Mouse (Mus musculus): Measurements from ENCODE around the gene Ctnnbl1. TPM values are rescaled to one million over a fixed set of nuclear protein-coding genes. Genes with fewer than 3 reads are reported as not detected.

Ctnnbl1 gene
- total RNA-seq, 2 experiments from 2014 or later, result 27.1 to 29.6 TPM

DNA sequence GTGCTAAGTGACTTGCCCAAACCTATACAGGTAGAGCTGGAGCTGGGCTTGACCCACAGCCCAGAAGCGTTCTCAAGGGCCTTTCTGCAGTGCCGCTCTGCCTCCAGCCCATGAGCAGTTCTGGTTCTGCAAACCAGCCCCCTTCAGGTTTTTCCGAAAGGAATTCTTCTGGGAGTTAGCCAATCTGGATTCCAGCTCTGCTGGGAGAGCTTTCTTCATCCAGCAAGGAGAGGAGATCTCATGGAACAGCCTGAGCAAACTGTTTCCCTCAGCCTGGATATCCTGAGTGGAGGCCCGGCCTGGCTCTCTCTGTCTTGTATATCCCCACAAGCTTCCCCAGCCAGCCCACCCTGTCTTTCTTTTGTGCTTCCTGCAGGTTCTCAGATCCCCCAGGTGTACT, 75.9 kb downstream of the Ctnnbl1 start:
- intact Hi-C loops (cut with DNase I), result no loop called here
- no peak for DNase-seq (ENCODE audit: low spot score in 2 of 2)

DNA sequence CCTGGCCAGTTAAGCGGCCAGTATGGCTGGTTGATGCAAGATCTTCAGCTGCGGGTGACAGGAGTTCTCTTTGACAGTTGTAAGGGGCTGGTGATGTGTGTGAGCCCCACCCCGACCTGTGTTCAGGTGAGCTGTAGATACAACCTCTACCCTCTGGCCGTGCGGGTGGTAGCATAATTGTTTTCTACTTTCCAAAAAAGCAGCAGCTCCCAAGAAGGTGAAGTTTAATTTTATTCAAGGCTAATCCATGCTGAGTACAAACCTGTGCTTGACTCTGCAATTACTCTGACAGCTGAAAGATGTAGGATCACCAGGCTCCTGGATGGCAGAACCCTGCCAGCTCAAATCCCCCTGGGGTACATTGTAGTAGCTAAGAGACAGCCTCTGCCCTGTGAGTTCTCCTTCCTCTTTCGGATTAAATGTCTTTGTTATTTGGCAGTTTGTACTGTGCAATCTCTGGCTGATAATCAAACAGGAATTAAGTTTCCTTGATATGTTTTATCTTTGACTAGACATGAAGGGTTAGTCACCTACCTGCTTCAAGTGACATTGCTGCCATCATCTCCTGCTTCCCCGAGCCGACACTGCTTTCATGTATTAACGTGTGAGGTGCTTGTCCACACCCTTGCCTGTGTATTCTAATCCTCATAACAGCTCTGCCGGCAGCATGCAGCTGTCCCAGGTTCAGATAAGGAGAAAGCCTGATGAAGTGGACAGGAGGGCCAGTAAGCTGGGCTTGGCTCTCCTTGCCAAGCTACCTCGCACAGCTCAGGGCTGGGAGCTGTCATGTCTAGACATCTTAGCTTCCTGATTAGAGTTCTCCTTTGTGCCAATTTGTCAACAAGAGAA, 77.1 kb downstream of the Ctnnbl1 start:
- DNase-seq (ENCODE audit: low spot score in 2 of 2), result no peak
- intact Hi-C loops (cut with DNase I), result no loop called here

DNA sequence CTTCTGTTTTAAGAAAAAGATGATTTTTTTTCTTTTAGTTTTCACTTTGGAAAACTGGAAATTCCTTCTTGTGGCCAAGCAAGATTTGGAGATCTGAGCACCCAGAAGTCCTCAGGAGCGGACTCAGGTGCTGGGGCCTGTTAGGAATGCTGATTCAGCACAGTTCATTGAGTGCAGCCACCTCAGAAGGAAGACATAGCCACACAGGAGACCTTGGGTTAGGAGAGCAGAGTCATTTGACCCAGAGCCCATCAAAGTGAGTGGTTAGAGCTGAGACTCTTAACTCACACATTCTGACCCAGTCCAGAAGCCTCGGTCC, 77.7 kb downstream of the Ctnnbl1 start:
- DNase-seq (ENCODE audit: low spot score in 2 of 2), result no peak
- intact Hi-C loops (cut with DNase I), result no loop called here

DNA sequence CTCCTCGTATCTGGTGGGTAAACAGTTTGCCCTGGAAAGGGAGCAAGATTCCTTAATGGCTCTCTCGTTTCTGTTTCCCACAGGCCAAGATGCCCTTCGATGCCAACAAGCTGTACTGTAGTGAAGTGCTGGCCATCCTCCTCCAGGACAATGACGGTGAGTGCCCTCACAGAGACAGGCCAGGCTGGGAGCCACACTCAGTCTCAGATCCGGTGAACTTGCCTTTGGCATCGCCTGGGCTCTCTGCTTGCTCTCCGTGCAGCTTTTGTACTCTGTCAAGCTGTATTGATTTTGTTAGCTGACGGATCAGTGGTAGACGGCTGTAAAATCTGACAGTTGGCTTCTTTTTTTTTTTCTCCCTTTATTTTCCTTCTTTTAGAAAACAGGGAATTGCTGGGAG, 80.5 kb downstream of the Ctnnbl1 start:
- DNase-seq (ENCODE audit: low spot score in 2 of 2), result no peak

DNA sequence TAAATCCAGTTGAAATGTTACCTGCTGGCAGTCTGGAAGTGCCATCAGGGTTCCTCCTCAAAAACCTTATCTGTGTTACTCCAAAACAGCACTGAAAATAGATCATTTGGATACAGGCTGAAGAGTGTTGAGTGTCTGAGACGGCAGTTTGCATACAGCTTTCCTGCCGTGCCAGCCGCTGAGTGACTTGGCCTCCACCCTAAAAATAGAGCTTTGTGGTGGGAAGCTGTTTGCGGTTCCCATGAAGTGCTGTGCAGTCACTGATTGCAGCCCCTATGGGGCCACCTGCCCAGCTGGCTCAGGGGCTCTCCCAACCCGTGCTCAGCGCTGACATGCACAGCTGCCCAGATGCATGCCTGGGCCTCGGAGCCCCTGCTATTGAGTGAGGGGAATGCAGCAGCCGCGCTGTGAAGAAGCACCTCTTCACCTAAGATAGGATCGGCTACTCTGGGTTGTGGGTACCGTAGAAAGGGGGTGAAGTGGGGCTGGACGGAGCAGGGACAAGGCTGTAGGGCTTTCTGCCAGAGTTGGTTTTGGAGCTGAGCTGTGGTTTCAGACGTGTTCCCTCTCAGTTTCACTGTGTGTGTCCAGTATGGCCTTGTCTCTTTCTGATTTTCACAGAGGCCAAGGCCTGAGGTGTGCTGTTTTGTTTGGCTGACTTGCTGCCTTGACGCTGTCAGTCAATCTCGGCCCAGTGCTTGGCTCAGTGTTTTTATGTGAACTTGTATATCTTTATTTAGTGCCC, 81.5 kb downstream of the Ctnnbl1 start:
- peak in 1 of 2 experiments; percentile 8 for DNase-seq (ENCODE audit: low spot score in 2 of 2)
- intact Hi-C loops (cut with DNase I), result no loop called here

More for the DNA sequence above, 80.5 kb downstream of the Ctnnbl1 start:
- intact Hi-C loops (cut with DNase I), result no loop called here

DNA sequence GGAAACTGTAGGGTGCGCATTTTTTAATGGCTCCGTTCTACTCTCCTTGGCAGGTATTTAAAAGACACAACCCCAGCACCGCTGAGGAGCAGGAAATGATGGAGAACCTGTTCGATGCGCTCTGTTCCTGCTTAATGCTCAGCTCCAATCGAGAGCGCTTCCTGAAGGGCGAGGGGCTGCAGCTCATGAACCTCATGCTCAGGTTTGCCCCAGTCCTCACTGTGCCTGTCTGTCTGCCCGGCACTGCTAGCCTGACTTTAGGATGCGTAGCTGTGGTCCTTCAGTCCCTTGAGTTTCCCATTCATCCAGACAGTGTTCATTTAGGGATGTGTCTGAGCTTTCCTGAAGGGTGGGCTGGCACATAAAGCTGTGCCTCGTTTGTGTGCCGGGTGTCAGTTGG, 82.2 kb downstream of the Ctnnbl1 start:
- no peak for DNase-seq (ENCODE audit: low spot score in 2 of 2)
- intact Hi-C loops (cut with DNase I), result no loop called here

GRCm38 (mm10) chr2:157821259-157821658, 84.1 kb downstream of the Ctnnbl1 start:
- DNase-seq (ENCODE audit: low spot score in 2 of 2), result no peak
- intact Hi-C loops (cut with DNase I), result no loop called here

DNA sequence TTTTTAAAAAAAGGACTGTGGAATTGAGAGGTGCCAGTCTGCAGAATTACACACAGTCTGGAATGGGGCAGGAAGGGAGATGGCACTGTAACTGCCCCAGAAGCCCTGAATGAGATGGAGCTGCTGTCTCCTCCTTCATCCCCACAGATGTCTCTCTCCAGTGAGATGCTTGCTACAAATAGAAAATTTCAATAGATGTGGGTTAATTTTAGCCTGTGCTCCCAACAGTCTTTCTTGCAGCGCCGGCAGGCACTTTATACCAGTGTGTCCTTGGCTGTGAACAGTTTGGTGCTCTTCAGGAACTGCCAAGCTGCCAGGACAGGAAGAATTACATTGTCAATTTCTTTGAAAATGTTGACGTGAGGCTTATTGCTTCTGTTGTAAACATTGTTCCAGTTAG, 86.3 kb downstream of the Ctnnbl1 start:
- intact Hi-C loops (cut with DNase I), result no loop called here
- DNase-seq (ENCODE audit: low spot score in 2 of 2), result no peak

DNA sequence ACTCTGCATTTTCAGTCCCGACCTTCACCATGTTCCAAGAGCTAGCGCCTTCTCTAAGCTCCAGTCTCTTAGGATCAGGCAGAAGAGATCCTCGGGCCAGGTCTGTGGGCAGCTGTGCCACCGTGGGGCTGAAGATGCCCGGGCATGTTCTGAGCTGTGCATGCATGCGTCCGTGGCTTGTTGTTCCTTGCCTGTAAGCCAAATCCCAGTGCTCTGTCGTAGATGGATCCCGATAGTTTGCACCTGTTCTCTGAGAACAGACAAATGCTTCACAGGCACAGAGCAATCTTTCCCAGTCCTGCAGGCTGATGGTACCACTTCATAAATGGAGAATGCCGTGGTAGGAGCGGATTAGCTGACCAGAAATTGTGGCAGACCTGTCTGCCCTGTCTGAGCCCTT, 87.0 kb downstream of the Ctnnbl1 start:
- no peak for DNase-seq (ENCODE audit: low spot score in 2 of 2)
- intact Hi-C loops (cut with DNase I), result no loop called here

GRCm38 (mm10) chr2:157830101-157830500, 92.9 kb downstream of the Ctnnbl1 start:
- DNase-seq (ENCODE audit: low spot score in 2 of 2), result no peak
- intact Hi-C loops (cut with DNase I), result no loop called here

DNA sequence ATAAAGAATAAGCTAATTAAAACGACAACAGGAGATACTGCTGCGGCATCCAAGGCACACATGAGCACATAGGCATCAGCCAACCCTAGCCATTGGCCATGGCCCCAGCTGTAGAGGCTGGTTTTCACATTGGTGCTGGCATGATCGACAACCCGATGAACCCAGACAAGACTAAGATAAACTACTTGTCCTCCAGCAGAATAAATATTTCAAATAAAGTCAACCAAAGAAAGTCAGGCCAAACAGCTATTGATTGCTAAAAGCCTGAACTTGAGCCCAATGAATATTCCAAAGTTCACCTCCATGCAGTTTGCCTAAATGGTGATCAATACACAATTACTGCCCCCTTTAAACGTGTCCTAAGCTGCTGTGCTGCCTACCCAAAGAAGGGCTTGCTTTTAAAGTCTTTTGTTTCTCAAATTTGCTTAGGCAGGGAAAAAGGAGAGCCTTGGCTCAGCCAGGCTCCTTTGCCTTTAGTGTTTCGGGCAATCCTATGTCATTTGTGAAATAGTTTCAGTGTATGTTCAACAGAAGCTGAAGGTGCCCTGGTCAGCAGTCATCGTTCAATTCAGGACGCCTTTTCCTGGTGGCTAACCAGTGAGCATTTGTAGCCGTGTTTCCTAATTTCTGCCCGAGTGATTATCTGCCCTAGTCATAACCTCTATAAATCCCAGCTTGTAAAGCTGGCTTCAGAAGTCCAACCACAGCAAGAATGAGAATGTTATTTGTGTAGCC, 93.6 kb downstream of the Ctnnbl1 start:
- intact Hi-C loops (cut with DNase I), result no loop called here
- no peak for DNase-seq (ENCODE audit: low spot score in 2 of 2)

- no peak for DNase-seq (ENCODE audit: low spot score in 2 of 2)
Measured at GRCm38 (mm10) chr2:157837050-157837449, 99.8 kb downstream of the Ctnnbl1 start.

DNA sequence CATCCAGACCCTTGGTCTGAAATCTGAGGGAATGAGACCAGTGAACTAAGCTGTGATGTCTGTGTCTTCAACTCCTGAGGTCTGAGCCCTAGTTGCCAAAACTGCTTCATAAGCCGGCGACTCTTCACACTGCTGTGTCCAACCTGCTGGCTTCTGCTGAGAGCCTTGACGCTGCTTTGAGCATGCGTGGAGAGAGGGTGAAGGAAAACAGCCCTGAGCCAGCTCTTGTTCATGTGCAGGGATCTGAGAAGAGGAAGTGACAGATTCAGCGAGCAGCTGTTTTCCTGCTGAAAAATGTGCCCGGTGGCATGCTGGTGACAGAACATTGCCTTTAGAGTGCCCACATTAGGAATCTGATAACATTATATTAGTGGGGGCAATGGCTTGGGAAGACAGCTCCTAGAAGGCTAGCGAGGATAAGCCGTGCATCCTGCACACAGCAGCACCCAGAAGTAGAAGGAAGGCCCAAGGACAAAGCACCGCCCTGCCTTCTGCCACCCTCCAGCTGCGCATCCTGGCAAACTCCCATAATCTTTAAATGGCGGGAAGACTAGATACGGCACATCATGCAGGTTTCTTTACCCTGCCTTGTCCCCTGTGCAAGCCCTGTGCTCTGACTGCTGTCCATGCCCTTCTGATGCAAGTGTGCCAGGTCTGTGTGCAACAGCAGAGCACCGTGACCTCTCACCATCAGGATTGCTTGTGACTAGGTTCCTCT, 101.2 kb downstream of the Ctnnbl1 start:
- intact Hi-C loops (cut with DNase I), result no loop called here

More at GRCm38 (mm10) chr2:157837050-157837449, 99.8 kb downstream of the Ctnnbl1 start:
- intact Hi-C loops (cut with DNase I), result no loop called here

DNA sequence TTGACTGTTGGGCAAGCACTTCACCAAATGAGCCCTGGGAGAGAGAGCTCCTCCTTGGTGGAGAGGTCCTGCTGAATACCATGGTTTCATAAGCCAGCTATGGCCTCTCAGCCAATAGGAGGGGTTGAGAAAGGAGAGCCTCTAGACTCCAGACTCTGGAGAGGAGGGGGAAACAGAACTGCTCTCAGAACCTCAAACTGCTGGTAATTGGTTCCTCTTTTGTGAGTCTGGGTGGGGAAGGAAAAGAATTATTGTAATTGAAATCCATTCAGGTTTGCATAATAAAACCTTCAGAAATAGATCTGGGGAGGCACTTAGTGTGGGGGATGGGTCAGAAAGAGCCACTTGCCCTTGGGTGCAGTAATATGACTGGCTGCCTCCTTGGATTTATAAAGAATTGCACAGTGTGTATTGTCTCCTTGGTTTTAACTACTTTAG, 103.5 kb downstream of the Ctnnbl1 start:
- intact Hi-C loops (cut with DNase I), result no loop called here
- DNase-seq (ENCODE audit: low spot score in 2 of 2), result no peak

More for the DNA sequence above, 101.2 kb downstream of the Ctnnbl1 start:
- DNase-seq (ENCODE audit: low spot score in 2 of 2), result no peak

DNA sequence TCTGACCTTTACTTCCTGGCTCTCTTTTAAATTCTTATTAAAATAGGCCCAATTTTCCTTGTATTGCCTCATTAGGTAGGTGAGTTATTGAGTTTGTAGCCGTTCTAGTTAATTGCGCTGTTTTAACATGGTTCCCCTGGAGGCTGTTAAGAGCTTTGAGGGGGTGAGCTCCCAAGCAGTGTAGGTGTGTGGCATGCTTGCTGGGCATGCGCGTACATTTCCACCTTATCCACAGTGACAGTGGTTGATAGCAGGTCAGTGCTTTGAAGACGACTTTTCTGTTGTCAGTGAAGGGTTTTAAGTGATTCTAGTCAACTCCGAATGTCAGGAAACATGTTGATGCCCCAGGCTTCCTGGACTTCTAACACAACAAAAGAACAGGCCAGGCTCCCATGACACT, 103.9 kb downstream of the Ctnnbl1 start:
- DNase-seq (ENCODE audit: low spot score in 2 of 2), result no peak
- intact Hi-C loops (cut with DNase I), result no loop called here

DNA sequence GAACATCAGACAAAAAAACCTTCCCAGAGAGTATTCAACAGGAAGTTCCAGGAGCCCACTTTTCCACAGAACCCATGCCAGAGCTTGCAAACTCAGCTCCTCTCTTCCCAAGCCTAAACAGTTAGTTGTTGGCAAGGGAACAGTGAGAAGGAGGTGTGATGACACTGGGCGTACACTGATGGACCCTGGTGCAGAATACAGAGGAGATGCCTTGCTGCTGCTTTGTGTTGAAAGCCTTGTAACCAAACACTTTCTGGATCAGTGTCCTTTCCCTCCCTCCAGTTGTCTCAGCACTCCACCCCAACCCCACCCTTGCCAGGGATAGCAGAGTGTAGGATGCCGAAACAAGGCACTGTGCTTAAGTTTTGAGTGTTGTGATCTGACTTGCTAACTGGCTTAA, 107.5 kb downstream of the Ctnnbl1 start:
- intact Hi-C loops (cut with DNase I), result loop anchor here (5.0 kb wide), 1 partner anchor 37 kb away; no protein-coding TSS in a partner anchor
- DNase-seq (ENCODE audit: low spot score in 2 of 2), result peak in 1 of 2 experiments; percentile 23

DNA sequence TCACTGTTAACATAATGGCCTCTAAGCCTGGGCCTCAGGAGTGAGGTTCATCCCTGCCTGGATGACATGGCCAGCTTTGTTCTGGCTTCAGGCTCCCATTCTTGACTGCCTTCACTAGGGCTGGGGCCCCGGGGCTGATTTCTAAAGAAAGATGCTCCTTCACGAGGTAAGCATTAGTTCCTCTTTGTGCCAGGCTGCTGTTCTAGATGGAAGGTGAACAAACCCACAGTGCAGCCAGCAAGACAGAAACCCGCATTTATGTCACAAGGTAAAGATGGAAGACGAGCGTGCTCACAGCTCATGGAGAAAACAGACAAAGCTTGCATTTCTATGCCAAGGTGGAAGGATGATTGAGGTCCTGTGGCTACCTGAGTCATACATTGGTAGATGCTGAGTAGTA, 108.6 kb downstream of the Ctnnbl1 start:
- no peak for DNase-seq (ENCODE audit: low spot score in 2 of 2)
- intact Hi-C loops (cut with DNase I), result loop anchor here (5.0 kb wide), 1 partner anchor 39 kb away; no protein-coding TSS in a partner anchor

GRCm38 (mm10) chr2:157853135-157853534, 115.9 kb downstream of the Ctnnbl1 start:
- intact Hi-C loops (cut with DNase I), result no loop called here
- DNase-seq (ENCODE audit: low spot score in 2 of 2), result no peak

- intact Hi-C loops (cut with DNase I), result no loop called here
Measured at GRCm38 (mm10) chr2:157855814-157856213, 118.6 kb downstream of the Ctnnbl1 start.

DNA sequence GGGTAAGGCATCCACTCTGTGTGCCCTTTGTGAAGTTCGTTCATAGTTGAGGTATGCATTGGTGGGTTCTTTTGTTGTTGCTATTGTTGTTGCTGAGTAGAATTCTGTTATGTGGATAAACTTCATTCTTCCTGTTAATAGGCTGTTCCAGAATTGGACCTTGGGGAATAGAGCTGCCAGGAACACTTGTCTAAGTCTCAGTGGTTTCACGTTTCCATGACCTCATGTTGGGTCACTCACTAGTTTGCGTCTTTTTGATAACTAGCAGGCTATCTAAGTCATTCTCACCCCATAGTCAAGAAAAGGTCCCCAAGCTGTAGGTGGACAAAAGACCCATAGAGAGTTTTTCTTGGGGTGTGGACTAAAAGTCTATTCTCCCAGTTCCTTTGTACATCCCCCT, 120.3 kb downstream of the Ctnnbl1 start:
- intact Hi-C loops (cut with DNase I), result no loop called here

More at GRCm38 (mm10) chr2:157855814-157856213, 118.6 kb downstream of the Ctnnbl1 start:
- no peak for DNase-seq (ENCODE audit: low spot score in 2 of 2)

More for the DNA sequence above, 120.3 kb downstream of the Ctnnbl1 start:
- DNase-seq (ENCODE audit: low spot score in 2 of 2), result no peak

Data from left cerebral cortex, postnatal 36 days (tissue).